Mouse (Mus musculus): ENCODE results near the gene Tmem143.
"Not testable (repeated sequence)": the region's sequence is repeated elsewhere in the genome, so short reads cannot be mapped to it uniquely, and the experiment has no call there.

Tmem143 gene

DNA sequence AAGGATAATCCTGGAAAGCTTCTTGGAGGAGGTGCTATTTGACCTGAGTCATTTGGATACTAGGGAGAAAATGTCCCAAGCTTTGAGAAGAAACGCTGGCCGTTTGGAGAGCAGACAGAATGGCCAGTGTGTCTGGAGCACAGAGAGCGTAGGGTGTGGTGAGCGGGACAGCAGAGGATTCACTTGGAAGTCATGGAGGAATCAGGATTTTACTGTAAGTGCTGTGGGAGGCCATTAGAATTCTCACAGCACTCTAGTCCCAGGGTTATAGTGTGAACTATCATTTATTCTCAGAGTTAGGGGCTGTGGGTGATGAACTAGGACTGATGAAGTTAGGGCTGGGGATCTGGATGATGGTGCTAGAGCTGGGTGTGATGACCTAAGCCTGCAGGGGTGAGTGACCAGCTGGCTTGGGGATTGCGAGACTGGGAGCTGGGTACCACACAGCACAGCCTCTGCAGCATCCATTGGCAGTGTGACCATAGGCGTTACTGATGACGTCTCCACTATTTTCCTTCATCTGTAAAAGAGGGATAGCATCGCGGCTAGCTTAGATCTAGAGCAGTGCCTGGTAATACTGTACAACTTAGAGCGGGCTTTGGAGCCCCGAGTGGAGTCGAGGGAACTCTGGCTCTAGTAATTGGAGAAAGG is 25.3 kb downstream of the Tmem143 start:
- no peak for DNase-seq (ENCODE audit: extremely low read depth, low read depth)

DNA sequence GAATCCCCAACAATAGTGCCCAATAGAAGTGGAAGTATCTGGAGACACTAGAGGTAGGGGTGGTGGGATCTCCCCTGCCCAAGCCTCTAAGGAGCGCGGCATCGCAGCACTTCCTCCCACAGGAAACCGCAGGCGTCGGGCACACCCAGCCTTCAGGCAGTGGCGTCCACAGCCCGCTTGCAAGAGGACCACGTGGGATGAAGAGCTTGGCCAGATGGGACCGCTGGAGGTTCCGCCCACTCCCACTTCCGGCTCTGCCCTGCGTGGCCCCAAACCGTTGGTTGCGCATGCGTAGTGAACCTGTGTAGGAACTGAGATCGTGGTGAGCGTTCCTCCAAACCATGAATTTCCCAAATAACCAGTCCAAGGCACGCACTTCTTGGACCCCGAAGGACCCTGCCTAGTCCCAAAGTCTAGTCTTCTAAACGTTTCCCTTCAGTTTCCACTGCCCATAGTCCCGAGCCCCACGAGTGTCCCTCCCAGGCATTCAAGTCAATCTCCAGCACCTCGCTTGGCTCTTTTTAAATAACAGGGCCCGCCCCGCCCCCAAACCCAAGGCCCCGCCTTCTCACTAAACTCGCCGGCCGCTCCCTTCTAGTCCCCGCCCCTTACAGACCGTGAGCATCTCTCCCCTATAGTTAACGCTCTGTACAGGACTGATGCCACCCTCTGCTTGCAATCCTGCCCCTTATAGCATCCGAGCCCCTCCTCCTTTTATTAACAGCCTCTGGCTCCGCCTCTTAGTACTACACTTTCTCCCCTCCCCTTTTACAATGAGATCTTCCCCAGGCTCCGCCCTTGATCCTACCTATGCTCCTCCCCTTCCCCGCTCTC is 26.4 kb downstream of the Tmem143 start:
- peak; percentile 96 for DNase-seq (ENCODE audit: extremely low read depth, low read depth)

DNA sequence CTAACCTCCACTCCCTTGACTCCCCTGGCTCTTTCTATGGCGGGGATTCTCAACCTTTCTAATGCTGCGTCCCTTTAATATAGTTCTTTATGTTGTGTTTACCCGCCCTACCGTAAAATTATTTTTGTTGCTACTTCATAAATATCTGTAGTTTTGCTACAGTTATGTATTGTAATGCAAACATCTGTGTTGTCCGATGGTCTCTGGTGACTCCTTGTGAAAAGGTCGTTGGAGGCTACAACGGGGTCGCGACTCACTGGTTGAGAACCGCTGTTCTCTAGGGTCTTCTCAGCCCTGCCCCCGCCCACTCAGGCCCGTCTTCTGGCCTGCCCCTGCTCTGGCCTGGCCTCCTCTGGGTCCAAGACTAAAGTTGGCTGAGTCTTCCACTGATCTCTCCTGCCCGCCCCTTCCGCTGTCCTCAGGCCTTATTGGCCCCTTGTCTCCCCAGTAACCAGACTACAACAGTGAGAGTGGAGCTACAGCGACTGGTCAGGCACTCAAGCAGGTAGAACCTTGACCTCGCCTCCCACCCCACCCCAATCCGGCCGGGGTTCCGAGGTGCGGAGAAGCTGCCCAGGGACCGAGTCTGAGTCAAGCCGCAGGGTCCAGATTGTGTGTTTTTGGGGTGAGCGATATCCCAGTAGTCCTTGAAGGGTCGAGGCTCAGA is 27.2 kb downstream of the Tmem143 start, which contains the start of gene Ccdc114:
Ccdc114 (plus strand) TSS at position 311 of the 667 bp plus-strand sequence.
- no peak for DNase-seq (ENCODE audit: extremely low read depth, low read depth)

GRCm38 (mm10) chr7:45924429-45924816 is 27.7 kb downstream of the Tmem143 start:
- no peak for DNase-seq (ENCODE audit: extremely low read depth, low read depth)

DNA sequence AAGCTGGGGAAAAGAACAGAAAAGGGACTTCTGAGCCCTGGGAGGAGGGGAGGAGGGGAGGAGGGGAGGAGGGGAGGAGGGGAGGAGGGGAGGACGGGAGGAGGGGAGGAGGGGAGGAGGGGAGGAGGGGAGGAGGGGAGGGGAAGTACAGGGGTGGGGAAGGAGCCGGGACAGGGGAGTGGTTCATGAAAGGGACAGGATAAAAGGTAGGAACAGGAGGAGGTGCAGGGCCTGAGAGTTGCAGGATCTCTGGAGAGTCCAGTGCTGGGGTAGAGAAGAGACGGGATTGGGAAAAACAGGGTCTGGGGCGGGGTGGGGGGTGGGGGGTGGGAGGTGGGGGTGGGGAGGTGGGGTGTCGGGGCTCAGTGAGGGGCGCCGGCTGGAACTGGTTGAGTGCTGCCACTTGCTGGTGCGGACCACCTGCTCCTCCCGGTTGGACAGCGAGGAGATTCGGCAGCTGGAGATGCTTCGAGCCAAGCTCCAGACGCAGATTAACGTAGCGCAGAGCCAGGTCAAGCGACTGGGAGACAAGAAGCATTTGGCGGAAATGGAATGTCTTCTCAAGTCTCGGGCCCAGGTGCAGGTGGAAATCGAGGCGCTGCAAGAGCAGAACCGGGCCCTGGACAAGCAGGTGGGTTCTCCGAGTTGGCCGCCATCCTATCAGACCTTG is 32.0 kb downstream of the Tmem143 start:
- no peak for DNase-seq (ENCODE audit: extremely low read depth, low read depth)

DNA sequence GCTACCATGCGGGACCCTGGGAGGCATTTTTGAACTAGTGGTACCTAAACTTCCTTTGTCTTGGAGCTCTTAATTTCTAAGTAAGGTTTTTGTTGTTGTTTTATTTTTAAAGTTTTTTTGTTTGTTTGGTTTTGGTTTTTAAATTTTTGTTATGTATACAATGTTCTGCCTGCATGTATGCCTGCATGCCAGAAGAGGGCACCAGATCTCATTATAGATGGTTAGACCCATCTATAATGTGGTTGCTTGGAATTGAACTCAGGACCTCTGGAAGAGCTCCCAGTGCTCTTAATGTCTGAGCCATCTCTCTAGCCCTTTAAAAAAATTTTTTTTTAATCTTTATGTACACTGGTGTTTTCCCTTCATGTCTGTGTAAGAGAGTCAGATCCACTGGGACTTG is 32.9 kb downstream of the Tmem143 start:
- DNase-seq (ENCODE audit: extremely low read depth, low read depth) = no peak

GRCm38 (mm10) chr7:45933766-45934165 is 37.0 kb downstream of the Tmem143 start:
- not testable (repeated sequence) for DNase-seq (ENCODE audit: extremely low read depth, low read depth)

GRCm38 (mm10) chr7:45935114-45935513 is 38.4 kb downstream of the Tmem143 start:
- DNase-seq (ENCODE audit: extremely low read depth, low read depth) = peak; percentile 33

- DNase-seq (ENCODE audit: extremely low read depth, low read depth) = no peak
These were observed 43.1 kb downstream of the Tmem143 start for GRCm38 (mm10) chr7:45939836-45940235.

GRCm38 (mm10) chr7:45941986-45942385 is 45.2 kb downstream of the Tmem143 start:
- DNase-seq (ENCODE audit: extremely low read depth, low read depth) = no peak

- DNase-seq (ENCODE audit: extremely low read depth, low read depth) = not testable (repeated sequence)
These were observed 46.5 kb downstream of the Tmem143 start for GRCm38 (mm10) chr7:45943280-45943679.

DNA sequence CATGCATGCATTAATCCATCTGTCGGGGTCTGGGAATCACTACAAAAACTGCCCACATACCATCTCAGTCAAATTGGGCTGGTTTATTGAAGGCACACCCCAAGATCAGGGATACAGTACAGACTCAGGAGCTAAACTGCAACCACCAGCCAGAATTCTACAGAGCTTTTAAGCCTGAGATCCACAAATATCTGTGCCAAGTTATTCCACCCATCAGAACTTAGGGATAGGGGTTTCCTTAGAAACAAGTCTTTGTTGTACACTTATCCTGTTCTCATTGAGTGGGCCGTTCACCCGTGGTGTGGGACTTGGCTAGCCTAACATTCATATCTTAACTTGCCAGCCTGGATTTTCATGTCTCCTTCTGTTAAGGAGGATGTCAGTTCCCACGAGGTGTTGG is 52.3 kb downstream of the Tmem143 start:
- DNase-seq (ENCODE audit: extremely low read depth, low read depth) = no peak

- DNase-seq (ENCODE audit: extremely low read depth, low read depth) = peak; percentile 67
These were observed 59.9 kb downstream of the Tmem143 start for GRCm38 (mm10) chr7:45956611-45957010.
